In the genomic region with DNA sequence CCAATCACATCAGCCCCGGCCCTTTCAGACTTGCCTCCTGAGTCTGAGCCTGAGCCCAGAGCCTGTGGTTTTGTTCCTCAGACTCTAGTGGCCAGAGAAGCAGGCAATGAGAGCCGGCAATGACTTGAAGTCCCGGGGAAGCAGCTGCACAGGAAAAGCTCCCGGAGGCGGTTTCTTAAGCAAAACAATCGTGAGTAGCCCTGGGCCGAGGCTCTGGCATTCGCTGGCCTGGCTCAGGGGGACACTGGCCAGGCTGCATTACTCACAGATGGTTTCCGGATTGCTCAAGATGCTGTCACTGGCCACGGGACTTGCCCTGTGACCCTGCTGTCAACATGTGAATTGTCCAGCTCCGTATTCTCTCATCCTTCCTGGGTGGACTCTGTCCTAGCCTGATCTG, we compare ENCODE assay signal across 9 mouse cellular contexts. TPM values are rescaled to one million over a fixed set of nuclear protein-coding genes. Genes with fewer than 3 reads are reported as not detected.
A peak's percentile ranks its signal among the peaks of the same experiment; 100 is the strongest.
DNase-seq lines count a peak whose midpoint lies in the region; ATAC-seq and TF ChIP-seq lines count a peak whose summit lies in the region.
"Had no signal": no experiment of that assay in that cellular context is flagged by ENCODE, and none has a peak within 500 bp of the region (broad histone marks: within the 10 kb centered on the region; RNA-seq: fewer than 3 reads in every experiment).

No protein-coding gene starts in this region.

- peak; percentile 38; the same call in 1 of the 2 replicates for ATAC-seq in lung, embryonic 16.5 days (ENCODE audit: low read depth)
- ATAC-seq in forebrain, embryonic 13.5 days = no peak

- H3K27ac ChIP-seq in lung, embryonic 16.5 days (ENCODE audit: low read length) = no peak overlapping the region
- no peak overlapping the region for H3K27ac ChIP-seq in thymus, adult 2 months (ENCODE audit: control insufficient read depth, insufficient read depth, low read length)
- no peak overlapping the region for H3K27ac ChIP-seq in forebrain, embryonic 13.5 days
- H3K27ac ChIP-seq: stomach, embryonic 15.5 days had no signal

- no peak for TF ChIP-seq POLR2A in thymus, adult 2 months (IDR thresholded peaks at IDR 0.05; ENCODE audit: control insufficient read depth, extremely low read depth, insufficient read depth, low read length, poor library complexity)

- no peak overlapping the region for H3K4me2 ChIP-seq in lung, embryonic 16.5 days (ENCODE audit: low read depth, low read length)
- no peak overlapping the region for H3K4me2 ChIP-seq in forebrain, embryonic 13.5 days
- H3K4me2 ChIP-seq: stomach, embryonic 15.5 days had no signal

- H3K9me3 ChIP-seq in lung, embryonic 16.5 days (ENCODE audit: control insufficient read depth, low read length) = no peaks in the 10 kb centered on the region
- H3K9me3 ChIP-seq in forebrain, embryonic 13.5 days (replicated peaks) = no peaks in the 10 kb centered on the region
- H3K9me3 ChIP-seq: stomach, embryonic 15.5 days had no signal

- no peak for TF ChIP-seq CTCF in thymus, adult 2 months (IDR thresholded peaks at IDR 0.05; ENCODE audit: borderline replicate concordance, control insufficient read depth, extremely low read depth, insufficient read depth, low read length, poor library complexity)

- 18% methylated on average over 11 of the region's 11 CpGs for WGBS in lung, embryonic 16.5 days
- WGBS in thymus, adult 2 months = 22% methylated on average over 11 of the region's 11 CpGs
- 39% methylated on average over 11 of the region's 11 CpGs for WGBS in forebrain, embryonic 13.5 days

- 0 out of 2 replicates have a peak overlapping the region, but pooled peaks have one; percentile 32 for H3K9ac ChIP-seq in lung, embryonic 16.5 days (ENCODE audit: low read length)
- no peak overlapping the region for H3K9ac ChIP-seq in forebrain, embryonic 13.5 days
- H3K9ac ChIP-seq: stomach, embryonic 15.5 days had no signal

- H3K27me3 ChIP-seq in lung, embryonic 16.5 days (ENCODE audit: control insufficient read depth, insufficient read depth, low read depth, low read length) = peaks cover 7% of the 10 kb centered on the region; the same call in 1 of the 2 replicates
- H3K27me3 ChIP-seq in thymus, adult 2 months (ENCODE audit: control insufficient read depth, insufficient read depth, low read length) = no peaks in the 10 kb centered on the region; the same call in 1 of the 2 replicates
- H3K27me3 ChIP-seq in forebrain, embryonic 13.5 days = peaks cover 13% of the 10 kb centered on the region
- H3K27me3 ChIP-seq: stomach, embryonic 15.5 days had no signal

- no peak overlapping the region for H3K4me3 ChIP-seq in lung, embryonic 16.5 days (ENCODE audit: low read length)
- H3K4me3 ChIP-seq in thymus, adult 2 months (ENCODE audit: control insufficient read depth, insufficient read depth, low read length) = no peak overlapping the region
- H3K4me3 ChIP-seq in forebrain, embryonic 13.5 days = no peak overlapping the region
- H3K4me3 ChIP-seq: stomach, embryonic 15.5 days had no signal

- H3K36me3 ChIP-seq in lung, embryonic 16.5 days (ENCODE audit: control insufficient read depth, insufficient read depth, low read length) = no peaks in the 10 kb centered on the region
- H3K36me3 ChIP-seq in thymus, adult 2 months (ENCODE audit: control insufficient read depth, insufficient read depth, low read length) = no peaks in the 10 kb centered on the region
- H3K36me3 ChIP-seq in forebrain, embryonic 13.5 days (ENCODE audit: poor library complexity, severe bottlenecking) = no peaks in the 10 kb centered on the region
- H3K36me3 ChIP-seq: stomach, embryonic 15.5 days had no signal

- H3K4me1 ChIP-seq in lung, embryonic 16.5 days (replicated peaks; ENCODE audit: control insufficient read depth, insufficient read depth, low read length) = peaks cover 7% of the 10 kb centered on the region; the same call in 1 of the 2 replicates
- no peaks in the 10 kb centered on the region for H3K4me1 ChIP-seq in thymus, adult 2 months (replicated peaks; ENCODE audit: control insufficient read depth, insufficient read depth, low read length)
- H3K4me1 ChIP-seq in forebrain, embryonic 13.5 days = peaks cover 14% of the 10 kb centered on the region; the same call in 1 of the 2 replicates

- DNase-seq in ovary, adult 18-20 months (ENCODE audit: low spot score) = peak; percentile 37
- no peak for DNase-seq in ovary, postnatal 10 days (ENCODE audit: low spot score)
- peak; percentile 31 for DNase-seq in c-Kit-positive CD71-negative TER-119-negative erythroid progenitor cells, embryonic 14.5 days (ENCODE audit: low read depth)
- peak; percentile 60 for DNase-seq in gastrocnemius, postnatal 10 days
- peak; percentile 30 to 52 for DNase-seq in kidney, postnatal 25 days
- DNase-seq in thymus, adult 2 months = no peak

RNA-seq across cellular contexts. Expression of a gene that starts 33.8 kb away (rescaled TPM):
- total RNA-seq in gastrocnemius, postnatal 10 days (2021) = 1 to 10 TPM; 1.5 to 4.0 TPM
- 8.1 and 11.0 TPM in 2 replicates for polyA plus RNA-seq in lung, embryonic 16.5 days (2015; fragmentation: Nextera tagmentation; extraction: Ambion mirVana)
- polyA plus RNA-seq in thymus, adult 2 months (2012; rRNA removed) = 12.8 and 16.2 TPM in 2 replicates
- polyA plus RNA-seq in forebrain, embryonic 13.5 days (2015; fragmentation: Nextera tagmentation; extraction: Ambion mirVana) = 0.59 and 1.1 TPM in 2 replicates

Comparison
In these comparisons a context has a peak if more than half of its experiments do, and no peak if none do; other contexts are left out.
1. DNase-seq: peak in ovary, adult 18-20 months (single experiment), c-Kit-positive CD71-negative TER-119-negative erythroid progenitor cells, embryonic 14.5 days (single experiment), gastrocnemius, postnatal 10 days (single experiment) and kidney, postnatal 25 days (2 of 2); none in ovary, postnatal 10 days (single experiment) and thymus, adult 2 months (single experiment).